Mouse (Mus musculus) left cerebral cortex, postnatal 14 days (tissue): ENCODE measurements around the gene Cuedc2. TPM values are rescaled to one million over a fixed set of nuclear protein-coding genes. Genes with fewer than 3 reads are reported as not detected.

Experiments used
- DNase-seq, 2 experiments: peaks; one replicate each; pipeline ENCODE4 v3.0.0; 2021 to 2022; ENCODE audit warnings: low spot score in 2 of 2, mixed read lengths in 1 of 2
- intact Hi-C: fragments of 180-260 bp; cut with DNase I; formaldehyde crosslinking; loops from one replicate; pipeline ENCODE4 v1.15.1; 2025
- total RNA-seq, 2 experiments: library from RNA; stranded (reverse); gene quantifications; 2 replicates each; pipeline ENCODE4 v1.2.3; 2021

Gene Cuedc2
- total RNA-seq, 2 experiments from 2014 or later = 186 to 274 TPM

DNA sequence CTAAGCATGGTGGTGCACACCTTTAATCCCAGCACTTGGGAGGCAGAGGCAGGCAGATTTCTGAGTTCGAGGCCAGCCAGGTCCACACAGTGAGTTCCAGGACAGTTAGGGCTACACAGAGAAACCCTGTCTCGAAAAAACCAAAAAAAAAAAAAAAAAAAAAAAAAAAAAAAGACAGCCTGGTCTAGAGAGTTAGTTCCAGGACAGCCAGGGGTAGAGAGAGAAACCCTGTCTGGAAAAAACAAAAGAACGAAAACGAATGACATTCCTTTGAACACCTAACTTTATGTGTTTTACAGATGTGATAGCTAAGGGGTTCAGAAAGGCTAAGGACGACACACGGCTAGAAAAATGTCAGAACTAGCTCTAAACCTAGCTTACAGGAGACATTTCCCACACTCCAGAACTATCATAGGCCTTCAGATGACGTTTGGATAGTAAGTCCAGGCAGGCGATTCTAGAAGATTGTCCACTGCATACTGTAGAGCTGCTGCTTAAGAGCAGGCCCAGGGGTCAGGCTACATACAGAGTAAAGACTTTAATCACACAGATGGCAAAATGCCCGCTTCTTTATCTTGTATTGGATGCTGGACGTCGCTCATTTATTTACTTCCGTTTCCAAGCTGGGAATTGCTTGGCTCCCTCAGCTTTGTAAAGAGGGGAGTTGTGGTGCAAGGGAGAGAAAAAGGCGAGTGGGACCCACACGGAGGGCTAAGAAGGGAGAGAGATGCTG lies 9.6 kb upstream of the Cuedc2 start:
- no peak for DNase-seq
- intact Hi-C loops = no loop called here

DNA sequence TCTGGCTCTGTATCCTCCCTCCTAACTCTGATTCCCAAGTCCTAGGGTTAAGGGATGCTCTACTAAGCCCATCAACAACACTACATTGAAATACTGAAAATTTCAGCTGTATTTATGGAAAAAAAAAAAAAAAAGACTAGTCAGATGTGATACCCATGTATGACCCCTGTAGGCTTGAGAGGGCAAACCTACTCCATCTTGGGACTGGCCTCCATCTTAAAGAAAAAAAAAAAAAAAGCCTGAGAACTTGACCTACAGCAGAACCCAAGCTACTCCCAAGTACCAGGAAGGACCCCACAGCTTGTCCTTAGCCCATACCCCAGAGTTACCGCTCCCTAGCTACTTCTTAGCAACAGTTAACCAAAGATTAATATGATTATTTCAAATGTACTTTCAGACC lies 8.6 kb upstream of the Cuedc2 start:
- intact Hi-C loops = no loop called here
- no peak for DNase-seq

DNA sequence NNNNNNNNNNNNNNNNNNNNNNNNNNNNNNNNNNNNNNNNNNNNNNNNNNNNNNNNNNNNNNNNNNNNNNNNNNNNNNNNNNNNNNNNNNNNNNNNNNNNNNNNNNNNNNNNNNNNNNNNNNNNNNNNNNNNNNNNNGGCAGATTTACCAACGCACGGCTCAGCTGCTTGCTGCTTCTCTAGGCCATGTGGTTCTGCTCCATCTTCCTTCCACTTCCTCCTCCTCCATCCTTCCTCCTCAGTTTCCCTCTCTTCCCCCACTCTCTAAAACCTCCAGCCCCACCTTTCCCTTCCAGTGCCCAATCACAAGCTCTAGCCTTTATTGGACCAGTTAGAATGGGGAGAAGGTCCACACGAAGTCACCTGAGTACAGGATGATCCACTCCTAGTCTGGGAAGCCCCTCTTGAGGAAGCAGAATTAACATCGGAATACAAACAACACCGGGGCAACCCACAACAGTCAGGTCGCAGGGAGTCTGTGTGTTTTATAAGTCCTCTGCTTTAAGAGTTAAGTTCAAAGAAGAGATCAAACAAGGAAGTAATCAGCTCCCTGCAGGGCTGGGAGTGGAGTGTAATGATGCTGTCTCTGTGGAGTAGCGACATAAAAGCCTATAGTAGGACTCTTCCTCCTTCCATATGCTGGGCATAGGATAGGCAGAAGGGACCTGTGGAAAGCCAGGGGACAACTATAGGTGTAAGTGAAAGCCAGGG lies 6.4 kb upstream of the Cuedc2 start:
- DNase-seq = no peak
- intact Hi-C loops = no loop called here

DNA sequence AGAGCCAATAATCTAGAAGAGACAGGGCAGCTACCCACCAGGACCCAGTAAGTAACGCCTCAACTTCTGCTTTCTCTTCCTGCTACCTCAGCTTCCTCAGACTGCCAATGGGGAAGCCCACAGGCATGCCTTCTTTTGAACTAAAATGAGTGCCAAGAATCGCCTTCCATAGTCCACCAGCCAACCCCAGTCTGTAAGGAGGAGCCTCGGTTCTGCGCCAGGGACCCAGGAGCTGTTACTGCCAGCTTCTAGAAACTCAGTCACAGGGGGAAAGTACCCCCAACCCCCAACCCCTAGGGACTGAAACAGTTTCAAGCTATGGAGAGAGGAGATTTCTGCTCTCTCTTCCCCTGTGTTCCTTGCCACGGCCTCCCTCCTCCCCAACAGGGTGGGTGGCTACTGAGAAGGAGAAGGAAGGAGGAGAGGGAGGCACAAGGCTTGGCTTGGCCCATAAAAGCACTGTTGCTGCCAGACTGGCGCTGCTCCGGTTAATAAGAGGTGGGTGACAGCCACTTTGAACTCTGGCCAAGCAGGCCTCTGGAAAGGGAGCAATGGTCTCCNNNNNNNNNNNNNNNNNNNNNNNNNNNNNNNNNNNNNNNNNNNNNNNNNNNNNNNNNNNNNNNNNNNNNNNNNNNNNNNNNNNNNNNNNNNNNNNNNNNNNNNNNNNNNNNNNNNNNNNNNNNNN lies 927 bp upstream of the Cuedc2 start:
- peak; percentile 53 to 62 for DNase-seq
- intact Hi-C loops = loop anchor here (5.0 kb wide), 1 partner anchor 108 kb away; no protein-coding TSS in a partner anchor

DNA sequence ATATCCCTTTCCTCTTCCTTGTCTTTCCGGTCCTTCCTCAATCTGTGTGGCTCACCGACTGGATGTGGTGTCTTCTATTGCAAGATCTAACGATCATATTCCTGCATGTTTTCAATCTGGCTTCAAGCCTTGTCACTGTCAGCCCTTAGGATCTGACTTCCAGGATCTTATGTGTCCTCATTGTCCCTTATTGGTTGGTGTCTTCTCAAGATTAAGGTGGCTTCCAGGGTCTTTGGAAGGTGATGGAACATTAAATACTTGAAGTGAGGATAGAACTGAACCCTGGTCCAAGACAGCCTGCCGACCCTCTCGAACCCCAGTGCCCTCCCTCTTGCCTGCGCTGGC lies 412 bp upstream of the Cuedc2 start:
- intact Hi-C loops = loop anchor here (5.0 kb wide), 1 partner anchor 108 kb away; no protein-coding TSS in a partner anchor
- DNase-seq = no peak

DNA sequence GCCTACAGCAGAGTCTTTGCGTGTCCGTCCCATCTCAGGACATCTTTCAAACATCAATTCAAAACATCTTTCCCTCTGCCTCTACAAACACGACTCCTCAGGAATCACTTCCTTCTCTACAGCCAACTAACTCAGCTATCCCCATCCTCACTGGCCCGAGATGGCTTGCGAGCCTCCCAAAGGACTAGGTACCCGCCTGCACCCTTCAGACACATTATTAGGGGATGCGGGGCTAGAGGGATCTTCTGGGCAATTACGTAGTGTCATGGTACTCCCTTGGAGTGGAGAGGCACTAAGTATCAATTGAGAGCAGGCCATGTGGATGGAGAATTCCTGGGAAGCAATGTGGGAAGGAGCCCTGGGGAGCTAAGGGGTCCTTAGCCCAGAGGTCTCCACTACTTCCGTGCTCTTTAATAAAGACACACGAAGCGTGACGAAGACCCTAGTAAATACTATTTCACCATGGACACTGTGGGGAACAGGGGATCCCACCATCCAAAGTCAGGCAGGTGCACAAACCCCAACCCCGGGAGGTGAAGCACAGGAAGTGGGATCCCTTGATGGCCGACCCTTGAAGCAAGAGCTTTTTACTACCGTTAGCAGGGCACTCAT lies 677 bp downstream of the Cuedc2 start:
- intact Hi-C loops = loop anchor here (5.0 kb wide), 1 partner anchor 109 kb away; no protein-coding TSS in a partner anchor
- no peak for DNase-seq

DNA sequence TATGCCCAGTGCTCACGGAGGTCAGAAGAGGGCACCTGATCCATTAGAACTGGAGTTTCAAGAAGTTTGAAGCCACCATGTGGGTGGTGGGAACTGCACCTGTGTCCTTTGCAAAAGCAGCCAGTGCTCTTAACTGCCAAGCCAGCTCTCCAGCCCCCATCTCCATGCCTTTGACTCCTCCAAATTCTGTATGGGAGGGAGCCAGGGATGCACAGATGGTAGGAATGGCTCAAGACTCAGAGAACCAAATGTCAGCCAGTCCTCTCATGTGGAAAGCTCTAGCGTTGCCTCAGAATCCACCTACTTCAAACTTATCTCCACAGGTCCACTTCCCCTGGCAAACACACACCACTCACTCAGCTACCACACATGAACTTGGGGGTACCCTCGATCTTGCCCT lies 4.6 kb downstream of the Cuedc2 start:
- intact Hi-C loops = no loop called here
- DNase-seq = no peak

DNA sequence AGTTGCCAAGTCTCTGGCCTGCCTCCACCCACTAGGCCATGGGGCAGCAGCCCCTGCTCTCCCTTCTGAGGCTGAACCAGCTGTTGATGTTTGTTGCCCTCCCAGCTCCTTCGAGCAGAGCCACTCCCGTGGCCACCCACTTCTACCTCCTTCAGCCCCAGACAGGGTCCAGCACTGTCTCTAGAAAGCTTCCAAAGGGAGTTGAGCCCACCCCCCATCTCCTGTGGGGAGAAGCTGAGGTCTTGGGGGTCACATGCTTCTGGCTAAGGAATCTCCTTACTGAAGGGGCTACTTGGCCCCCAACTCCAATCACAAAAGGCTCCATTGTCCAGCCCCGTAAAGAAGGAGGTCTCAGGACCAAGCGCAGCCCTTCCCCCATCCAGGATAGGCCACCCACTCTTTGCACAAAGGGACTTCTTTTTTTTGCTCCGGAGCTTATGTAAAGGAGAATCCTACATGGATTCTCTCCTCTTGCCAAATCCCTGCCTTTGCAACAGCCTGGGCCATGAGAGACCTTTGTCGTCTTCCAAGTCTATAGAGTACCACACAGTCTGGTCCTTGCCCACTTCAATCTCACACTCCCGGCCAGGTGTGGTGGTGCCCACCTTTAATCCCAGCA lies 5.7 kb downstream of the Cuedc2 start:
- intact Hi-C loops = no loop called here
- DNase-seq = no peak

DNA sequence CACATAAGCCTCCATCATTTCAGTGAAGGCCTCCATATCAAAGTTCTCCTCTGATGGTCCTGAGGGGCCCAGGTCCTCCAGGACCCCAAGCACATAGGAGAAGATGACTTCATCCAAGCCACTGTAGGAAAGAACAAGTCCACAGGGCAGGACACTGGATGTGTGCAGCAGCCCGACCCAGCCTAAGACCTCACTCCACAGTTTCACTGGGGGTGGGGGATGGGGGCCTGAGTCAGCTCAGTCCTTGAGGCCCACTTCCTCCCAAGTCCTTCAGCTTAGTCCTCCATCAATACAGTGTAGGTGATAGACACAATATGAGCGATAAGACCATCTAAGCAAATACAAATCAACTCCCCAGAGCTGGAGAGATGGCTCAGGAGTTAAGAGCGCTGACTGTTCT lies 6.6 kb downstream of the Cuedc2 start:
- no peak for DNase-seq
- intact Hi-C loops = no loop called here

DNA sequence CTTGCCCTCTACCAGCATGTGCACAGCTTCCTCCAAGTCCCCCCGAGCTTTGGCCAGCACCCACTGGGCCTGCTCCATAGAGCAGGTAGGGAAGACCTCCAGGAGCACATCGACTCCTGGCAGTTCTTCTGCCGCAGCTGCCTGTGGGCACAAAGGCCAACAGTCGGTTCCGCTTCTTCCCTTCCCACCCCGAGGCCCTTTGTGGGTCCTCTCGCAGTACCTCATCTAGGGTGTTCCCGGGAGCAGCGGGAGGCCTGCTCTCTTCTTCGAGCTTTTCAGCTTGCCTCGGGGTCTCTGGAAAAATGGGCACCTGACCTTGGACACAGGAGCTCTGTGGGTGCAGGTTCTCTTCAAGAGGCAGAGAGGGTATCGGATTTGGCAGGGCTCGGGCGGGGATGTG lies 7.2 kb downstream of the Cuedc2 start:
- intact Hi-C loops = no loop called here
- DNase-seq = no peak

DNA sequence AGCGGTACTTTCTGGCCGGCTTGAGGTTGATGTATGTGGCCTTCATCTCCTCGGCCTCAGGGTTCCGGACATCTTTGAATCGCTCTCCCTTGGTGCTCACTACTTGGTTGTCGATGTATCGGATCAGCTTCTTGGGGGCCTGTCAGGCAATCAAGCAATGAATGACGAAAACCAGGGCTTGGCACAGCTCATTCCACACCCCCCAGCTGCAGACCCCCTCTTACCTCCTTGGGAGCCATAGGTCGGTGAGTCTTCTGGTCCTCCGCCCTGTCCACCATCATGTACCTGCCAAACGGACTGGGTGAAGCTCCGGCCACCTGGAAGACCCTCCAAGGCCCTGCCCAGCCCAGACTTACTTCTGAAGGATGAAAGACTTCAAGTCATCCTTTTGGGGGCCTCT lies 7.8 kb downstream of the Cuedc2 start:
- intact Hi-C loops = no loop called here
- DNase-seq = no peak

DNA sequence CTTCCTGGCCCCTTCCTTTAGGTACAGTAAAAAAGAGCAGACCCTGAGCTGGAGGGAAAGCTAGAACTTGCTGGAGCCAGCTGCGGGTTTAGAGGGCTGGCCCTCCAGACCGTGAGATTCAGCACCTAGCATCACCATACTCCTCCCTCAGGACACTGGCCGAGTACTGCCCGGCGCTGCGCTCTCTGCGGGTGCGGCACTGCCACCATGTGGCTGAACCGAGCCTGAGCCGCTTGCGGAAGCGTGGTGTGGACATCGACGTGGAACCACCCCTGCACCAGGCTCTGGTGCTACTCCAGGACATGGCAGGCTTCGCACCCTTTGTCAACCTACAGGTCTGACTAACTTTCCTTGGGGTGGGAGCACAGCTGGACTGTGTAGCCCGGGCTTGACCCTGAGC lies 8.6 kb downstream of the Cuedc2 start:
- peak in 1 of 2 experiments; percentile 84 for DNase-seq
- intact Hi-C loops = no loop called here

DNA sequence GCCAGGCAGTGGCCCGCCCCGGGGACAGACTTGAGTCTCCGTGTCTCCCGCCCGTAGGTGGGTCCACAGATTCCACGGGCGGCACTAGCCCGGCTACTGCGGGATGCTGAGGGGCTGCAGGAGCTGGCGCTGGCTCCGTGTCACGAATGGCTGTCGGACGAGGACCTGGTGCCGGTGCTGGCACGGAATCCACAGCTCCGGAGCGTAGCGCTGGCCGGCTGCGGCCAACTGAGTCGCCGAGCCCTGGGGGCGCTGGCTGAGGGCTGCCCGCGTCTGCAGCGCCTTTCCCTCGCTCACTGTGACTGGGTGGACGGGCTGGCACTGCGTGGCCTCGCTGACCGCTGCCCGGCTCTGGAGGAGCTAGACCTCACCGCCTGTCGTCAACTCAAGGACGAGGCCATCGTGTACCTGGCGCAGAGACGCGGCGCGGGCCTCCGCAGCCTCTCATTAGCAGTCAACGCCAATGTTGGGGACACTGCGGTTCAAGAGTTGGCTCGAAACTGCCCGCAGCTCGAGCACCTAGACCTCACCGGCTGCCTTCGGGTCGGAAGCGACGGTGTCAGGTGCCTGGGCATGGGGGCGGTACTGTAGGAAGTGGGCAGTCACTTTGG lies 9.4 kb downstream of the Cuedc2 start:
- DNase-seq = no peak

DNA sequence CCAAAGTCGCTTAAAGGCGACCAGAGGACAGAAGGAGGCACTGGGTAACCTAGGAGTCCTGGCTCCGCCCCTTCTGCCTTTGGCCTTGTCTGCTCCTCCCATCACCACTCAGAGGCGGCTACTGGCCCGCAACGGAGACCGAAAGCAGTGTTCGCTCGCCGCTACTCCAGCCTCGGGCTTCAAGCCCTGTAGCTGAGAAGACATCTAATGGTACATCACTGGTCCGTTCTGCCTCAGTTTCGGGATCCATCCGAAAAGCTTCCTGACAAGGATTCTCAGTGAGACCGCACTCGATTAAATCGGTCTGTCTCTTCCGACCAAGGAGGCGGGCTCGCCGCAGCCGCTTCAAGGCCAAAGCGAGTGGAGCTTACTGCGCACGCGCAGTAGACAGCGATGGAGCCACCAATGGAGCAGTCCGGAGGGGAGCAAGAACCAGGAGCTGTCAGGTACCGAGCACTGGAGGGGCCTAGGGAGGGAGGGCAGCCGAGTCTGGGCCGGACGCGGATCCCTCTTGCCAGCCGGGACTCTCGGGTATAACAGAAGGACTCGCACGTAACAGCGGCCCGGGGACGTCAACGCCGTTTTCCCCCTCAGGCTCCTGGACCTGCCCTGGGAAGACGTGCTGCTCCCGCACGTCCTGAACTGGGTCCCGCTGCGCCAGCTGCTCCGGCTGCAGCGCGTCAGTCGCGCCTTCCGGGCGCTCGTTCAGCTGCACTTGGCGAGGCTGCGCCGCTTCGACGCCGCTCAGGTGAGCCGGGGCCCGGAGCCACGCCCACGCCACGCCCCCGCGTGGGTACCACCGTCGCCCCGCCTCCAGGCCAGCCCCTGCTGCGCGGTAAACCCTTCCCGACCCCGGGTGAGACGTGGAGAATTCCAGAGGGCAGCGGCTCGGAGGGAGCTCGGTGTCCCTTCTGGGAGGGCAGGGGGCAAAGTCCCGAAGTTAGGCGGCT lies 10.1 kb downstream of the Cuedc2 start, which contains the start of gene Fbxl15:
Gene Fbxl15, plus strand, starts transcription at position 104 of the 950 bp plus-strand sequence.
- peak; percentile 97 to 98 for DNase-seq
- intact Hi-C loops = no loop called here

More for the DNA sequence above, 9.4 kb downstream of the Cuedc2 start:
- intact Hi-C loops = no loop called here

DNA sequence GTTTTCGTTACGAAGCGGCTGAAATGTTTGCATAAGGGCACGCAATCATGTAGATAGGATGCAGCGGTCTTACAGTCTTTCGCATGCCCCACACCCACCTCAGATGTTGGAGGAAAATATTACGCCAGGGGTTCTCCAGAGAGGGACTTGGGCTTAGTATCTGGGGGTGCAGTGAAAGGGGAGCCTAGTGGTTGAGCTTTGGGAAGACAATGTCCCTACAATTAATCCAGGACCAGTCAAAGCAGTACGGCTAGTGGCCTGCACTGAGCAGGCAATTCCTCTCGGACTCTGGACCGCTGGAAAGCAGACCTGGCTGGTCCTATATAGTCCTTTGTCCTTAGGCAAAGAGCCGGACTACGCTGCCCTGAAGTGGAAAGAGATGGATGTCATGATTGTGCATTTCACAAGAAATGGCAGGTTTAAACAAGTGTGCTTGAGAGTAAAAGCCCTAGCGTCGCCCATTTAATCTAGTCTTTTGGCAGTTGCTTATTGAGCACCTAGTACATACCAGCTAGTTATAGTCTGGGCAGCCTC lies 10.9 kb downstream of the Cuedc2 start:
- no peak for DNase-seq
- intact Hi-C loops = no loop called here

DNA sequence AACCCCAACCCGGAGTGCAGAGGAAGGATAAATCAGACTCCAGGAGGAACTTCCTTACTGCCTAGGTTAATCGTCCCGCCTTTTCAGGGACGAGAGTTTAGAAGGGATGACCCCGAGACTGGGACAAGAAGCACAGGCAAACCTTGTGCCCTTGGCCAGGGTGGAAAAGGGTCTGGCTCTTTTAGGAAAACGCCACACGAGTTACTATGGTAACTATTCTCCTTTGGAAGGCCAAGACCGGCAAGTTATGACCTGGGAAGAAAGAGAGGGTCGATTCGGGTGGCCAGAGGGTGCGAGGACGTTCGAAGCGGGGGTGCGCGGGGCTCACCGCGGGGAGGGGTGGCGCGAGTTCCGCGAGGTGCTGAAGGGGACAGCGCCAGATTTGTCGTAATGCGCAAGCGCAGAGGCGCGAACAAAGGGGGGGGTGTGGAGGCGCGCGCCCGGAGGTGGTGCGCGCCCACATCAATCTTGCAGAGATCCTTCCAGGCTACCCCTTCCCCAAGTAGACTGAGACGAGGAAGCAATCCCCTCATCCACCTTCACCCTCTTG lies 11.7 kb downstream of the Cuedc2 start, which contains the start of gene Psd:
Gene Psd, minus strand, starts transcription at position 401 of the 550 bp plus-strand sequence.
- intact Hi-C loops = no loop called here
- peak in 1 of 2 experiments; percentile 71 for DNase-seq

DNA sequence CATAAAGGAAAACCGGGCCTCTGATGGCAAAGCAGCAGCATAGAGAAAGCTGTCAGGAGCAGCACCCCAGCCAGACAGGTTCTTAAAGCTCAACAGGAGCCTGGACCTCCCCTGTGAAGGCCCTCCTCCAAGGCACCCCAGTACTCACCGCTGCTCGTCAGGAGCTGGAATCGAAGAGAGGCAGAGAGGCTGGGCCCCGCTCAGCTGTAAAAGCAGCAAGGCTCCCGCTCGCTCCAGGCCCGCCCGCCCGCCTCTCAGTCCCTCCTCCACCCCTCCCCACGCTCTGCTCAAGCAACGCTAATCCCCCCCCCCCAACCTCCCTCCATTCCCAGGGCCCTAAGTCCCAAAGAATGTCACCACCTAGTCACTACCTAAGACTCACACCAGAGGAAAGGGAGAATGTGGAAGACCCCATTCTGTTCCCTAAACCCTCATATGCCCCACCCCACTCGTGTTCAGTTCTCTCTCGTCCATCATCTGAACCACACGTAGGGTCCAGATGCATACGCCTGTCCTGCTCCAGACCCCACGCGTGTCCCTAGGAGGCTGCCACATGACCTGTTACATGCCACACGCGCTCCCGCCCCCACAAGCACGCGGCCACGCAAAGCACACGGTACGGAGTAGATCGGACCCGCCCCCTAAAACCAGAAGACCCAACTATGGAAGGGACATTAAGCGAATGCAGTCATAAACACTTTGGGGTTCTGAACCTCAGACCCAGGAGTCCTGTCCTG lies 12.3 kb downstream of the Cuedc2 start:
- intact Hi-C loops = no loop called here
- no peak for DNase-seq
